Comparison of ENCODE assay signal across 9 mouse cellular contexts in genomic region chr1:120245661-120246131, GRCm38 (mm10). TPM values are rescaled to one million over a fixed set of nuclear protein-coding genes. Genes with fewer than 3 reads are reported as not detected.
DNase-seq lines count a peak whose midpoint lies in the region; ATAC-seq and TF ChIP-seq lines count a peak whose summit lies in the region.
"Had no signal": no experiment of that assay in that cellular context is flagged by ENCODE, and none has a peak within 500 bp of the region (broad histone marks: within the 10 kb centered on the region; RNA-seq: fewer than 3 reads in every experiment).

No protein-coding gene starts in this region.

- H3K36me3 ChIP-seq in liver, postnatal 0 days (replicated peaks; ENCODE audit: insufficient read depth, low read length) = peaks cover 38% of the 10 kb centered on the region
- H3K36me3 ChIP-seq in liver, embryonic 11.5 days (ENCODE audit: control insufficient read depth, insufficient read depth, low read length) = peaks cover 18% of the 10 kb centered on the region
- no peaks in the 10 kb centered on the region for H3K36me3 ChIP-seq in forebrain, embryonic 16.5 days (ENCODE audit: control insufficient read depth, insufficient read depth)
- peaks cover 24% of the 10 kb centered on the region for H3K36me3 ChIP-seq in heart, postnatal 0 days (replicated peaks; ENCODE audit: control insufficient read depth, insufficient read depth, low read length)
- no peaks in the 10 kb centered on the region for H3K36me3 ChIP-seq in limb, embryonic 14.5 days (ENCODE audit: control insufficient read depth, insufficient read depth, low read length)

- peaks cover 5% of the 10 kb centered on the region; the same call in 1 of the 2 replicates for H3K4me1 ChIP-seq in liver, postnatal 0 days (ENCODE audit: insufficient read depth)
- H3K4me1 ChIP-seq in liver, embryonic 11.5 days (replicated peaks; ENCODE audit: control insufficient read depth, insufficient read depth, low read length) = peaks cover 3% of the 10 kb centered on the region; the same call in 1 of the 2 replicates
- 0 out of 2 replicates have a peak, but pooled peaks cover 2% of the 10 kb centered on the region for H3K4me1 ChIP-seq in forebrain, embryonic 16.5 days (replicated peaks; ENCODE audit: control insufficient read depth, insufficient read depth, low read length)
- peaks cover 27% of the 10 kb centered on the region for H3K4me1 ChIP-seq in heart, postnatal 0 days (ENCODE audit: control insufficient read depth, insufficient read depth)
- H3K4me1 ChIP-seq in limb, embryonic 14.5 days (ENCODE audit: control insufficient read depth, insufficient read depth, low read length) = no peaks in the 10 kb centered on the region

- no peak overlapping the region for H3K4me2 ChIP-seq in liver, postnatal 0 days (ENCODE audit: low read depth, low read length)
- no peak overlapping the region for H3K4me2 ChIP-seq in liver, embryonic 11.5 days
- H3K4me2 ChIP-seq in forebrain, embryonic 16.5 days (ENCODE audit: low read length) = no peak overlapping the region
- H3K4me2 ChIP-seq in heart, postnatal 0 days (ENCODE audit: low read depth, low read length) = no peak overlapping the region
- no peak overlapping the region for H3K4me2 ChIP-seq in limb, embryonic 14.5 days (replicated peaks; ENCODE audit: low read depth, low read length, severe bottlenecking)

- no peak overlapping the region for H3K4me3 ChIP-seq in liver, postnatal 0 days (ENCODE audit: low read depth, low read length)
- no peak overlapping the region for H3K4me3 ChIP-seq in liver, embryonic 11.5 days (ENCODE audit: low read depth, low read length)
- H3K4me3 ChIP-seq in forebrain, embryonic 16.5 days (replicated peaks; ENCODE audit: low read length) = no peak overlapping the region
- H3K4me3 ChIP-seq in heart, postnatal 0 days (ENCODE audit: low read depth, low read length) = no peak overlapping the region
- no peak overlapping the region for H3K4me3 ChIP-seq in limb, embryonic 14.5 days (replicated peaks; ENCODE audit: low read length)

- TF ChIP-seq POLR2A in limb, embryonic 14.5 days (IDR thresholded peaks at IDR 0.05; ENCODE audit: borderline replicate concordance, extremely low read depth, insufficient read depth, insufficient read length) = no peak

- H3K27ac ChIP-seq in liver, postnatal 0 days (ENCODE audit: low read depth) = no peak overlapping the region
- H3K27ac ChIP-seq in liver, embryonic 11.5 days (ENCODE audit: low read depth, low read length) = no peak overlapping the region
- H3K27ac ChIP-seq in forebrain, embryonic 16.5 days (ENCODE audit: low read length) = no peak overlapping the region; the same call in 1 of the 2 replicates
- H3K27ac ChIP-seq in heart, postnatal 0 days (ENCODE audit: low read depth) = peak overlapping the region; percentile 74
- no peak overlapping the region for H3K27ac ChIP-seq in limb, embryonic 14.5 days (replicated peaks; ENCODE audit: low read depth, low read length)
- H3K27ac ChIP-seq: kidney, postnatal 0 days had no signal

- WGBS in liver, postnatal 0 days (ENCODE audit: insufficient replicate concordance) = 59% methylated on average over 4 of the region's 4 CpGs
- 59% methylated on average over 4 of the region's 4 CpGs for WGBS in liver, embryonic 11.5 days
- WGBS in forebrain, embryonic 16.5 days = 48% methylated on average over 4 of the region's 4 CpGs
- WGBS in heart, postnatal 0 days = 26% methylated on average over 4 of the region's 4 CpGs
- 45% methylated on average over 4 of the region's 4 CpGs for WGBS in limb, embryonic 14.5 days

- TF ChIP-seq EP300 in liver, postnatal 0 days (IDR thresholded peaks at IDR 0.05; ENCODE audit: low read depth) = no peak
- no peak for TF ChIP-seq EP300 in heart, postnatal 0 days (IDR thresholded peaks at IDR 0.05; ENCODE audit: low read depth)

- H3K9ac ChIP-seq in liver, postnatal 0 days (replicated peaks) = no peak overlapping the region
- H3K9ac ChIP-seq in liver, embryonic 11.5 days (ENCODE audit: low read depth, low read length) = no peak overlapping the region
- H3K9ac ChIP-seq in forebrain, embryonic 16.5 days (replicated peaks; ENCODE audit: low read depth, low read length) = no peak overlapping the region
- H3K9ac ChIP-seq in heart, postnatal 0 days (replicated peaks; ENCODE audit: low read depth, low read length) = no peak overlapping the region
- no peak overlapping the region for H3K9ac ChIP-seq in limb, embryonic 14.5 days (ENCODE audit: low read depth, low read length, severe bottlenecking)

- no peaks in the 10 kb centered on the region for H3K9me3 ChIP-seq in liver, postnatal 0 days (ENCODE audit: low read length)
- H3K9me3 ChIP-seq in liver, embryonic 11.5 days (ENCODE audit: control insufficient read depth, low read length) = no peaks in the 10 kb centered on the region
- H3K9me3 ChIP-seq in forebrain, embryonic 16.5 days (ENCODE audit: control insufficient read depth, low read length) = no peaks in the 10 kb centered on the region
- H3K9me3 ChIP-seq in heart, postnatal 0 days (replicated peaks; ENCODE audit: control insufficient read depth, low read length) = no peaks in the 10 kb centered on the region
- H3K9me3 ChIP-seq in limb, embryonic 14.5 days (ENCODE audit: control insufficient read depth, low read length) = no peaks in the 10 kb centered on the region

- TF ChIP-seq CTCF in liver, postnatal 0 days (IDR thresholded peaks at IDR 0.05; ENCODE audit: low read depth) = no peak
- TF ChIP-seq CTCF in heart, postnatal 0 days (IDR thresholded peaks at IDR 0.05; ENCODE audit: low read depth) = no peak

- 0 out of 2 replicates have a peak, but pooled peaks have one; percentile 36 for ATAC-seq in liver, postnatal 0 days
- ATAC-seq in liver, embryonic 11.5 days (replicated peaks; ENCODE audit: low FRiP score) = no peak
- peak; percentile 76 for ATAC-seq in forebrain, embryonic 16.5 days
- peak; percentile 85 for ATAC-seq in heart, postnatal 0 days (ENCODE audit: insufficient read depth, low read depth)
- ATAC-seq in limb, embryonic 14.5 days (ENCODE audit: low FRiP score, low read depth) = peak; percentile 68
- ATAC-seq in CD4-positive, CD25-positive, alpha-beta regulatory T cell, adult 4 months = no peak

- H3K27me3 ChIP-seq in liver, postnatal 0 days (ENCODE audit: insufficient read depth, low read length) = no peaks in the 10 kb centered on the region
- no peaks in the 10 kb centered on the region for H3K27me3 ChIP-seq in liver, embryonic 11.5 days (replicated peaks; ENCODE audit: control insufficient read depth, insufficient read depth, low read length)
- H3K27me3 ChIP-seq in forebrain, embryonic 16.5 days (replicated peaks; ENCODE audit: control insufficient read depth, insufficient read depth, low read length) = no peaks in the 10 kb centered on the region
- H3K27me3 ChIP-seq in heart, postnatal 0 days (ENCODE audit: control insufficient read depth, insufficient read depth, low read length) = no peaks in the 10 kb centered on the region
- no peaks in the 10 kb centered on the region for H3K27me3 ChIP-seq in limb, embryonic 14.5 days (ENCODE audit: control insufficient read depth, insufficient read depth, low read length)

- DNase-seq in liver, postnatal 0 days = no peak
- no peak for DNase-seq in liver, embryonic 11.5 days (ENCODE audit: low spot score)
- DNase-seq in heart, postnatal 0 days (ENCODE audit: low spot score) = peak; percentile 64
- peak; percentile 15 for DNase-seq in limb, embryonic 14.5 days (ENCODE audit: low spot score)
- peak; percentile 39 for DNase-seq in right cerebral cortex, postnatal 14 days
- DNase-seq in kidney, adult 8-10 months = no peak

RNA-seq across cellular contexts. Expression of gene Steap3, which starts 26.8 kb away (rescaled TPM):
- 27.2 TPM in 2 replicates for polyA plus RNA-seq in liver, postnatal 0 days (2015; fragmentation: Nextera tagmentation; extraction: Ambion mirVana)
- polyA plus RNA-seq in liver, embryonic 11.5 days (2014; fragmentation: Nextera tagmentation; extraction: Ambion mirVana) = 74.7 TPM in 2 replicates
- 2.8 and 3.4 TPM in 2 replicates for polyA plus RNA-seq in forebrain, embryonic 16.5 days (2015; fragmentation: Nextera tagmentation; extraction: Ambion mirVana)
- total RNA-seq in heart, postnatal 0 days (2014; rRNA removed; ENCODE audit: low replicate concordance) = 15.4 and 38.7 TPM in 2 replicates
- polyA plus RNA-seq in heart, postnatal 0 days (2015; fragmentation: Nextera tagmentation; extraction: Ambion mirVana) = 19.6 and 20.3 TPM in 2 replicates
- 9.1 and 12.6 TPM in 2 replicates for polyA plus RNA-seq in limb, embryonic 14.5 days (2012; rRNA removed)
- 7.7 and 8.1 TPM in 2 replicates for polyA plus RNA-seq in limb, embryonic 14.5 days (2014; fragmentation: Nextera tagmentation; extraction: Ambion mirVana)
- not detected for polyA plus RNA-seq in CD4-positive, CD25-positive, alpha-beta regulatory T cell, adult 4 months (2017; shearing (Covaris generic))

Comparison
In these comparisons a context has a peak if more than half of its experiments do, and no peak if none do; other contexts are left out.
1. ATAC-seq: peak in liver, postnatal 0 days (single experiment), forebrain, embryonic 16.5 days (single experiment), heart, postnatal 0 days (single experiment) and limb, embryonic 14.5 days (single experiment); none in liver, embryonic 11.5 days (single experiment) and CD4-positive, CD25-positive, alpha-beta regulatory T cell, adult 4 months (single experiment).
2. DNase-seq: peak in heart, postnatal 0 days (single experiment), limb, embryonic 14.5 days (single experiment) and right cerebral cortex, postnatal 14 days (single experiment); none in liver, postnatal 0 days (single experiment), liver, embryonic 11.5 days (single experiment) and kidney, adult 8-10 months (0 of 2).